Mouse (Mus musculus) kidney, postnatal 10 days (tissue): Measurements from ENCODE around the gene Clcf1.

Experiments used
- DNase-seq: peaks from one replicate; pipeline ENCODE4 v3.0.0; 2021; ENCODE audit warnings: mixed read lengths

Clcf1 gene

DNA sequence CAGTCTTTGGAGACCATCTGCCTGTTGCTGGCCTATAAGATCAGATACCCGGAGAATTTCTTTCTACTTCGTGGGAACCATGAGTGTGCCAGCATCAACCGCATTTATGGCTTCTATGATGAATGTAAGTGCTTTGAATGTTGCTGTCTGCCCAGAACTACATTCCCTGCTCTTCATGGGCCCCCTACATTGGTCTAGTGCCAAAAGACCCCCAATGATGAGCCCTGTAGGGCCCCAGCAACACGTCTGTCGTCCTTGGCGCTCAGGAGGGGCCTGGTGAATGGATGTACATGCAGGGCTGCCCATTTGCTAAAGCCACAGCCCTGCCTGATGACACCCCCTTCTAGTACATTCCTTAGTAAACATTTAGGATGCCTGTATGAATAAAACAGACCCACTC is 20.9 kb upstream of the Clcf1 start:
- no peak for DNase-seq

GRCm38 (mm10) chr19:4194021-4194724 is 19.9 kb upstream of the Clcf1 start:
- DNase-seq, result no peak

- DNase-seq, result peak; percentile 35
Observed at GRCm38 (mm10) chr19:4194776-4195650, 19.0 kb upstream of the Clcf1 start.

DNA sequence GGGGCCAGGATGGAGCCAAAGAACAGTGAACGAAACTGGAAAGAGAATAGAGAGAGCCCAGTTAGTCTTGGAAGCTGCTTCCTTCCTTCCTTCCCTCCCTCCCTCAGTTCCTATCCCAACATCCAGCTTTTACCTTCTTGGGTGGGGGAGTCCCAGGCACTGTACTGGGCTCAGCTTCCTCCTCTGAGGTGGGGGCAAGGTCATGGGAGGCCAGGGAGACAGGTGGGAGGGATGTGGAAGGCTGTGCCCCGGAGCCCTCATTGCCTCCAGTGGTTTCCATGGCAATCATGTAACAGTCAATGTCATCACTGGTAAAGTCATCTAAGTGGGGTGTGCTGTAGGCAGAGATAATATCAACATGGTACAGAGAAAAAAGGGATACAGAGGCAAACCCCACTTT is 18.0 kb upstream of the Clcf1 start:
- no peak for DNase-seq

DNA sequence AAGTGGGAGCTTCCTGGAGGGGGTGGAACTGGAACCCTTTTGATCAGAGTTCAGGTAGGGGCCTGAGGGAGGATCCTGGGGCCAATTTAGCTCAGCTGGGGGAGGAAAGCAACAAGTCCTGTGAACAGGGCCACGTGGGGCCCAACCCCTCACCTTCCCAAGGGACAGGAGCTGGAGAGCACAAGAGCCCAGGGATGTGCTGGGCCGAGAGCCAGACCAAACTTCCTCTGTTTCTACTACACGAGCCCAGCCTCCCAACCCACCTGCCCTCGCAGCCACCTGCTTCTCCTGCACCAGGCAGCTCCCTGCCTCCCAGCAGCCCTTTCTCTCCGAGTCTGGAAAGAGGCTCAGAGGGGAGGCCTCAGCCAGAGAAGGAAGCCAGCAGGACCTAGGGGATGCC is 17.5 kb upstream of the Clcf1 start:
- DNase-seq, result peak; percentile 54

GRCm38 (mm10) chr19:4197180-4197579 is 16.9 kb upstream of the Clcf1 start:
- DNase-seq, result no peak

GRCm38 (mm10) chr19:4201291-4201909 is 12.6 kb upstream of the Clcf1 start, which contains the start of gene Rad9a:
TSS of gene Rad9a (minus strand) at chr19:4201662.
- DNase-seq, result peak; percentile 98

GRCm38 (mm10) chr19:4202149-4202548 is 11.9 kb upstream of the Clcf1 start:
- DNase-seq, result no peak

DNA sequence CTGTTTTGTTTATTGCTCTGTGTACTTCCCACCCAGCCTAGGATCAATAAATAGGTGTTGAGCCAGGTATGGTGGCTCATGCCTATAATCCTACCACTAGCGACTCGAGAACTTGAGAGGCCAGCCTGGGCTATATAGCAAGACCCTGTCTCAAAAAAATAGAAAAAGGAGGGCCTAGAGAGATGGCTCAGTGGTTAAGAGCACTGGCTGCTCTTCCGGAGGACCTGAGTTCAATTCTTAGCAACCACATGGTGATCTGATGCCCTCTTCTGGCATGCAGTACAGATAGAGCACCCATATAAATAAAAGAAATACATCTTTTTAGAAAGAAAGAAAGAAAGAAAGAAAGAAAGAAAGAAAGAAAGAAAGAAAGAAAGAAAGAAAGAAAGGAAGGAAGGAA is 10.9 kb upstream of the Clcf1 start:
- no peak for DNase-seq

- DNase-seq, result no peak
Observed at GRCm38 (mm10) chr19:4203604-4204326, 10.3 kb upstream of the Clcf1 start.

DNA sequence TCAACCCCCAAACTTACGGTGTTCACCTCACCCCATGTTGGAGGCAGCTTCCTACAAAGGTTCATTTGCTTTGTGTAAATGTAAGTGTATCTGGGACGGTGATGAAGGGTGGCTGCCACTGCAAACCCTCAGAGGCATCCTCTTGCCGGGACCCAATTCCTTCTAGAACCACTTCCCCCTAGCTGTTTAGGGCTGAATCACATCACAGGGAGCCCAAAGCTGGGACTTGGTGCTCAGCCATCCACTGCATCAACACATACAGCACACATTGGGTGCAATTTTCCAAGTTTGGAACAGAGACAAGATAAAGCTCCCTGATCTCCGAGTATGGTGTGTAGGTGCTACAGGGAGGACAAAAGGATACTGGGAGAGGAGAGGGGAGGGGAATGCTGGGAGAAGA is 9.1 kb upstream of the Clcf1 start:
- no peak for DNase-seq

- DNase-seq, result peak; percentile 85
Observed at GRCm38 (mm10) chr19:4206971-4207370, 7.1 kb upstream of the Clcf1 start.

DNA sequence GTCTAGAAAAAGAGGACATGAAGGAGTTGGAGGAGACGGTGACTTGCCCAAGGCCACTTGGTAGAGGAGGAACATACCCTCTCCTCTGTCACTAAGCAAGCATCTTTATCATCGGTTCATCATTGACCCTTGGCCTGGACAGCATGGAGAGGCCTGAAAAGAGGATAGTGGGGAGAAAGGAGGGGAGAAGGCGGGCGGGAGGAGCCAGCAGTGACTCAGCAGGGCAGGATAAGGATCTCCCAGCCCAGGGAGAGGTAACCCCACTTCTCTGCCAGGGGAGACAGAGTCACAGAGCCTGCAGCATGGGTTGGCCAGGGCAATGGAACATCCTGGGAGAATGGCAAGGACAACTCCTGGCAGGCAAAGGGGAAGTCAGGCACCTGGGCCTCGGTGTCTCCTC is 5.5 kb upstream of the Clcf1 start:
- no peak for DNase-seq

GRCm38 (mm10) chr19:4211891-4212588 is 2.0 kb upstream of the Clcf1 start:
- no peak for DNase-seq

DNA sequence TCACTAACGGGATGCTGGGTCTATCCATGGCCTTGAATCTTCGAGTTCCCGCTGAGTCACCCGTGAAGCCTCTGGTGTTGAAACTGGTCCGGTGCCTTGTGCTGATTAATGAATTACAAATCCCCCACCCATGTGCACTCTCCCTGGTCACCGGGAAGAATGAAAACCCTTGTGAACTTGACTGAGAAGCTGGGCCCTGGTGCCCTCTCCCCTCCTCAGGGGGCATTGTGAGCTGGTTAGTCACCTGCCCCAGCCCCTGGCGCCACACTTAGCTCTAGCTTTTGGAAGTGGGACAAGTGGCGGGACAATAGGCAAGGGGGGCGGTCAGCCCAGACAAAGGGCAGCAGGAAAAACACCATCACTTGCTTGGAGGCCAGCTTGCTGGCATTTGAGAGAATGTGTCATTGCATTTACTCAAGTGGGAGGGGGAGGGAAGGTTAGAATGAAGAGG is 489 bp upstream of the Clcf1 start:
- DNase-seq, result peak; percentile 67

- peak; percentile 71 for DNase-seq
Observed at GRCm38 (mm10) chr19:4214771-4215450, 873 bp downstream of the Clcf1 start.

DNA sequence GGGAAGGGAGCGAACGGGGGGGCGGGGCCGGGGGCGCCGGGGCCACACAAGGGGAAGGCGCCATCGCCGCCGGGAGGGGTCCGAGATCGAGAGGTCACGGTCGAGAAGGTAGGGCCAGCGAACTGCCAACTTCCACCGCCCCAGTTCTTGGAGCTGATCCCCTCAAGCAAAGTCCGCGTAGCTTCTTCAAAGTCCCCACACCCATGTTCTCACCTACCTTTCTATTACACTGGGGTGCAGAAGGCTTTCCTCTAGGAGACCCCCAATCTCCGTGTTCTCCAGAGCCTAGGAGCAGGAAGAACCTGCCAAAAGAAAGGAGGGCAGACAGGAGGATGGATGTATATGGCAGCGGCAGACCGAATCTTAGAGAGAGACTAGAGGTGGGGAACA is 1.4 kb downstream of the Clcf1 start:
- DNase-seq, result no peak

DNA sequence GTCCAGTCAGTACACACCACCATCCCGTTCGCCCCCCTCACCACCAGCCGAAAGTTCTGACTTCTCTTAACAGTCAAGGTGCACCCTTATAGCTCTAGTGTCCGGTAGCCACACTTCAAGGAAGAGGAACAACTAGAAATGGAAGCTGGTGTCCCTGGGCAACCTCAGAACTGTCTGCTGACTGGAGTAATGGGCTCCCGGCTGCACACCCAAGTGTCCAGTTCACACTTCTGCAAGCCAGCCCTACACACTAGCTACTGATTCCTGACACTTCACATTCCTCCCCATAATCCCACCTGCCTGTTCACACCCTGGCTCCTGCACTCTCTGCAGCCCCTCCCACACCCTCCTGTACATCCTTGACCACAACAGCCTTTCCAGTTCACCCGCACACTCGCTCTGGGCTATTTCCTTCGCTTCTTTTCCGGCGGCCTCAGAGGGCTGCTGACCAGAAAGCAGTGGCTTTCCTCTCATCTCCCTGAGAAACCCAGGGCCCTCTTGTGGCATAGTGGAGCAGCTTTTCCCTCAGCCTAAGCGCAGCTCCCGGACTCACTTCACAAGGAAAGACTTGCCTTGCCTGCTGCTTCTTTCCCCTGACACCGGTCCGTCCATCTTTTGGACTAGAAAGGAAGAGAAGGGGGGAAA is 2.1 kb downstream of the Clcf1 start:
- DNase-seq, result peak; percentile 79

- no peak for DNase-seq
Observed at GRCm38 (mm10) chr19:4217140-4217539, 3.1 kb downstream of the Clcf1 start.

DNA sequence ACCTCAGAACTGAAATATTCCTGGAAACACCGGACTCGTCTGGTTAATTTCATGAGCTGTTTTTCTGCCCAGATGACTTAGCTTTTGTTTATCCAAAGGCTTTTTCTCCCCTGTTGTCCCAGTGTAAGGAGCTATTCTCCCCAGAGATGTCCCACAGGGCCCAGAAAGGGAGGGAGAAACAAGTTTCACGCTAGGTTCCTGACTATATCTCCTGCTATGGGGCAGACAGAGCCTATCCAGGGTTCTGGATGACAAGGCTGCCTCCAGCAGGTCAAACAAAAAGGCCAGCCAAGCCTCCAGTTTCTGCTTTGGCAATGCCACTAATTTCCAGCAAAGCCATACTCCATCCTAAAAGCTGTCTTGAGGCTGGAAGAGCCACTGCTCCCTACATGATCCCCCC is 3.8 kb downstream of the Clcf1 start:
- no peak for DNase-seq

DNA sequence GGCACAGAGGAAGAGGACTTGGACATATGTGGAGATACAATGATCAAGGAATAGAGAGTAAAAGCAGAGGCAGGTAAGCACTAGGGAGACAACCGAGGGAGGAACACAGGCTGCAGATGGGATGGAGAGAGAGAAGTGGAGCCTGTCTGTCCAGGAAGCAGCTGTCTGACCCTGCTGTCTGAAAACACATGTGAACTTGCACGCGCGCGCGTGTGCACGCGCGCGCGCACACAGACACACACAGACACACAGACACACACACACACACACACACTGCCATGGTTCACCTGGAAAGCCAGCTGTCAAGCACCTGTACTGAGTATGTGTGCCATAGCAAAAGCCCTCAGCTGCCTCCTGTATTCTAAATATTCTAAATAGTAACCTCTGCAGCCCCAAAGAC is 4.3 kb downstream of the Clcf1 start:
- DNase-seq, result no peak
